Mouse (Mus musculus) liver, postnatal 0 days (tissue): ENCODE measurements at regions not wholly inside any gene's neighbourhood (a gene's known extent, or its start where the extent isn't known, plus 50 kb on each side); places are given as distances from the start of the nearest gene placed in this dataset.

Experiments
- ATAC-seq: fragments of 200-750 bp; cut with Nextera tagmentation; 2 replicates; pipeline ENCODE4 v1.8.0; 2017; ENCODE audit warnings: mild to moderate bottlenecking, moderate library complexity
- DNase-seq: peaks from one replicate; pipeline ENCODE4 v3.0.0-alpha.2; 2016
- H3K27ac ChIP-seq: fragments of 300-500 bp; sonication (generic); 2 replicates; pipeline ENCODE4 v1.5.1; 2014; ENCODE audit warnings: antibody characterized with exemption, moderate library complexity, mild to moderate bottlenecking, low read depth
- H3K27me3 ChIP-seq: fragments of 300-500 bp; sonication (generic); 2 replicates; pipeline ENCODE4 v1.6.1; 2014; ENCODE audit warnings: low read length, control low read depth, mixed read lengths; ENCODE audit not compliant: insufficient read depth
- H3K36me3 ChIP-seq: fragments of 300-500 bp; sonication (generic); replicated peaks from 2 replicates; pipeline ENCODE4 v1.6.1; 2014; ENCODE audit warnings: mild to moderate bottlenecking, control low read depth, low read length, moderate library complexity, mixed read lengths; ENCODE audit not compliant: insufficient read depth
- H3K4me1 ChIP-seq: fragments of 300-500 bp; sonication (generic); 2 replicates; pipeline ENCODE4 v1.6.1; 2014; ENCODE audit warnings: antibody characterized with exemption, mild to moderate bottlenecking, control low read depth; ENCODE audit not compliant: insufficient read depth
- H3K4me2 ChIP-seq: fragments of 300-500 bp; sonication (generic); 2 replicates; pipeline ENCODE4 v1.6.1; 2014; ENCODE audit warnings: low read depth, mild to moderate bottlenecking, low read length, moderate library complexity, mixed read lengths
- H3K4me3 ChIP-seq: fragments of 300-500 bp; sonication (generic); 2 replicates; pipeline ENCODE4 v1.5.1; 2014; ENCODE audit warnings: low read depth, low read length
- H3K9ac ChIP-seq: fragments of 300-500 bp; sonication (generic); replicated peaks from 2 replicates; pipeline ENCODE4 v1.6.1; 2014; ENCODE audit warnings: mild to moderate bottlenecking, moderate library complexity
- H3K9me3 ChIP-seq: fragments of 300-500 bp; sonication (generic); 2 replicates; pipeline ENCODE4 v1.6.1; 2016; ENCODE audit warnings: mild to moderate bottlenecking, control low read depth, low read length, mixed read lengths
- CTCF ChIP-seq: sonication (generic); IDR thresholded peaks from 2 replicates; pipeline ENCODE4 v1.5.1; 2016; ENCODE audit warnings: antibody characterized with exemption, low read depth
- EP300 ChIP-seq: IDR thresholded peaks from 2 replicates; pipeline ENCODE4 v1.6.1; 2016; ENCODE audit warnings: antibody characterized with exemption, low read depth, mild to moderate bottlenecking
- WGBS: fragments of 180-500 bp; shearing (Covaris S2); extraction: QIAGEN DNeasy Blood & Tissue Kit; methylation state at CpG from one replicate; pipeline ENCODE4 v1.1.7; 2014; ENCODE audit not compliant: insufficient replicate concordance; 5-methylcytosine and 5-hydroxymethylcytosine counted together

DNA sequence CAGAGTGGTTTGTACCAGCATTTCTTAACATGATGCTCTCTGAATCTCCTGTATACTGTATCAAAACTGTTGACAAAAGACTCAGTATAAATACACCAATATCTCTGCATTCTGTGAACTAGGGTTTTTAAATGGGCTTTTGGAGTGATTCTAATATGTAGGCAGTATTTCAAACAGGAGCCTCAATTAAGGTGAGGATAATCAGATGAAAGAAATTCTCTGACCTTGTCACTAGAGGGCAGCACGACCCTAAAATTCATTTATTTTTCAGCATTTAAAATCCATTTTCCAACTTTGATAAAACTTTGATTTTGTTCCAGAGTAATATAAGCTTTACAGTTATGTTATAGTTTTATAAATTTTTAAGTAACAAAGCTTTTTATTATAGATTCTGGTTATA lies 114.5 kb downstream of the Rfx6 start:
- no peak overlapping the region for H3K27ac ChIP-seq
- no peak for ATAC-seq
- no peak overlapping the region for H3K4me2 ChIP-seq
- H3K9me3 ChIP-seq = no peaks in the 10 kb centered on the region
- DNase-seq = no peak
- no peak overlapping the region for H3K9ac ChIP-seq
- no peaks in the 10 kb centered on the region for H3K4me1 ChIP-seq
- TF ChIP-seq EP300 (no peak), CTCF (peak; percentile 47)
- H3K27me3 ChIP-seq = no peaks in the 10 kb centered on the region
- no peaks in the 10 kb centered on the region for H3K36me3 ChIP-seq
- H3K4me3 ChIP-seq = no peak overlapping the region
- 0% methylated on average over 1 of the region's 1 CpGs for WGBS

DNA sequence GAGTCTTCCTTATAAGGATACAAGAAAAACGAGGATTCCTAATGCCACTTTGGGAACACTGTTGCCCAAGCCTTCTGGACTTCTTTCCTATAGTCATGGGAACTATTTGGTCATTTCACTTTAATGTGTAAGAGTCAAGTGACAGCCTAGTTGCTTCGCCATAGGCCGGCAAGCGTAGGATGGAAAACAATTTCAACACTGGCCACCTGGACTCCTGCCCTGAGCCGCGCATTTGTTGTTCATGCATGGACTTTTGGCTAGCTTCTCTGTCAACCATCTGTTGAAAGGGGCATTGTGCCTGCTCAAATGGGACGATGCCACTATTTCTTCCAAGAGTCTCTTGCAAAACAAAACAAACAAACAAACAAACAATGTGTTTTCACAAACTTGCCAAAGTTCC lies 116.3 kb downstream of the Rfx6 start:
- Histone ChIP-seq H3K9me3 (no peaks in the 10 kb centered on the region), H3K27me3 (no peaks in the 10 kb centered on the region), H3K36me3 (no peaks in the 10 kb centered on the region), H3K27ac (no peak overlapping the region), H3K9ac (no peak overlapping the region), H3K4me2 (no peak overlapping the region), H3K4me3 (no peak overlapping the region), H3K4me1 (no peaks in the 10 kb centered on the region)
- WGBS = 65% methylated on average over 7 of the region's 7 CpGs
- ATAC-seq = peak; percentile 96
- peak; percentile 61 for DNase-seq
- no peak for TF ChIP-seq EP300
- TF ChIP-seq CTCF = no peak

DNA sequence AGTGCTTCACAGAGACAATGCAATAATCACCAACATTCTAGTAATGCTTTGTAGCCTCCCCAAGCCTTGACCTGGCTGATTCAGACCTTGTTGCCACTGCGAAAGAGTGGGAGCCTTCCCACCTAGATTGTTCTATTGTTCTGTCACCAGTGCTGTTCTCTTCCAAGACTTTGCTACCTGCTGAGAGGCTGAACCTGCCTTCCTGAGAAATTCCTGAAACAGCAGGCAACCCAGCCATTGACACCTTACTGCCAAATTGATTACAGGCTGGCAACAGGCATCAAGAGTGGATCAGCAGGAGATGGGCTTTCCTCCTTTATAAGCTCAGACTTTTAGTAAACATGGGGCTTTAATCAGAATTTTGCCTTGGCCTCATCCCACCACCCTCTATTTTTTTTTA lies 139.1 kb downstream of the Rfx6 start:
- no peak overlapping the region for H3K4me3 ChIP-seq
- ATAC-seq (no peak), DNase-seq (no peak)
- no peaks in the 10 kb centered on the region for H3K4me1 ChIP-seq
- 74% methylated on average over 1 of the region's 1 CpGs for WGBS
- TF ChIP-seq EP300 (no peak), CTCF (no peak)
- H3K4me2 ChIP-seq = no peak overlapping the region
- H3K27ac ChIP-seq = no peak overlapping the region
- no peaks in the 10 kb centered on the region for H3K27me3 ChIP-seq
- H3K9me3 ChIP-seq = no peaks in the 10 kb centered on the region
- H3K36me3 ChIP-seq = no peaks in the 10 kb centered on the region
- no peak overlapping the region for H3K9ac ChIP-seq

DNA sequence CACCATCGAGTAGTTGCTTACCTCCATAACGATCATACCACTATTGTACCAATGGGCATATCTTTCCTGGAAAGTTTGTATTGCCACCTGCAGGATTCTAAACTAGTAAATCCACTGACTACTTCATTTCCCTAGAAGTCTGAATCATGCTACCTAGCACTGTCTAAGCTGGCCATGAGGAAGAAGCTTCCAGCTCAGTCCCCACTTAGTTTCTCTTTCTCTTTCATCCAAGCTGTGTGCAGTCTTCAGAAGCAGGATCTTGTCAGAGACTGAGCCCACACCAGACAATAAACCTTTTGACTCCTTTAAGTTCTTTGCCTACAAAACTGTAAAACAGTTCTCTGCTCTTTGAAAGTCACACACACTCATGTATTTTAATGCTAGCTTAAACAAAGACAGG lies 146.3 kb downstream of the Rfx6 start:
- no peak for ATAC-seq
- no peak overlapping the region for H3K9ac ChIP-seq
- WGBS = 75% methylated on average over 2 of the region's 2 CpGs
- no peak overlapping the region for H3K4me3 ChIP-seq
- no peaks in the 10 kb centered on the region for H3K36me3 ChIP-seq
- no peaks in the 10 kb centered on the region for H3K27me3 ChIP-seq
- no peak overlapping the region for H3K4me2 ChIP-seq
- no peaks in the 10 kb centered on the region for H3K4me1 ChIP-seq
- H3K9me3 ChIP-seq = no peaks in the 10 kb centered on the region
- TF ChIP-seq EP300 = no peak
- no peak for TF ChIP-seq CTCF
- no peak overlapping the region for H3K27ac ChIP-seq
- no peak for DNase-seq

DNA sequence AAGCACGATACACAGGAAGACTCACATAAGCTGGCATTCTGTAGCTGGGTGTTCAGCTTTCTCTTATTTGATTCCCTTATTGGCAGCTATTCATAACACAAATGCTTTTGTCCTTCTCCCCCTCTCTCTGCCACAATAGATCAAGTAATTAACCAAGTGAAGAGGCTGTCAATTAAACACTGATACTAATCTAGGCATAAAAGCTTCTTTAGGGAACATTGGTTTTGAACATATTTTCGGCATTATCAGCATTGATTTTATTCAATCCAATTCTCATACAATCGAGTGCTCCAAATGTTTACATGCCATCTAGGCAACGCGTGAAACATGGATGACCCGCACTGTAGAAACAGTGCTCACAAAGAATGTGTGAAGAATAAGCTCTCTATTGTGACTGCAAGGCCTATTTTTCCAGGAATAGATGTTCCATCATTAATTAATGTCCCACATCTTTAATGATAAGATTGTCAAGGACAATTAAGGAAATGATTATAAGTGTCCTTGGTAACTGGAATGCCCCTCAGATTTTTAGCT lies 148.9 kb downstream of the Rfx6 start:
- TF ChIP-seq CTCF (no peak), EP300 (no peak)
- Histone ChIP-seq H3K9ac (no peak overlapping the region), H3K9me3 (no peaks in the 10 kb centered on the region), H3K4me1 (no peaks in the 10 kb centered on the region), H3K4me3 (no peak overlapping the region), H3K36me3 (no peaks in the 10 kb centered on the region), H3K27me3 (no peaks in the 10 kb centered on the region), H3K4me2 (no peak overlapping the region), H3K27ac (no peak overlapping the region)
- WGBS = 80% methylated on average over 6 of the region's 6 CpGs
- DNase-seq (no peak), ATAC-seq (no peak)

DNA sequence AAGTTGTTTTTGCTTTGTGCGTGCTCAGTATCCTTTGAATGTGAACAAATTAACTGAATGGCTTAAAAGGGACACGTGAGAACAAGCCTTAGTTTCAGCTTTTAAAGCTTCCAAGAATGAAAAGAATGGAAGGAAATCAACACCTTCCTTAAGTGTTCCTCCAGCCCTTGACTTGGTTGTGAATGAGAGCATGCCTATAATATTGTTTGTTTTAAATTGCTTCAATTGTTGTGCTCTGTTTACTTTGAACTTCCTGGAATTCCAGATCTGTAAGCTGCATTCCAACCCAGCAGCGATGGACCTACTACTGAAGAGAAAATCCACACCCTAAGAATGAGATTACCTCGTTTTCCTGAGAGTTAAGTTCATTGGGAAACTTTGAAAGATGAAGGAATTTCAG lies 154.9 kb downstream of the Rfx6 start:
- Histone ChIP-seq H3K4me3 (no peak overlapping the region), H3K36me3 (no peaks in the 10 kb centered on the region), H3K9me3 (no peaks in the 10 kb centered on the region), H3K4me1 (no peaks in the 10 kb centered on the region), H3K27me3 (no peaks in the 10 kb centered on the region), H3K4me2 (no peak overlapping the region), H3K9ac (no peak overlapping the region), H3K27ac (no peak overlapping the region)
- no peak for TF ChIP-seq CTCF
- no peak for TF ChIP-seq EP300
- ATAC-seq (no peak), DNase-seq (no peak)
- WGBS = 30% methylated on average over 4 of the region's 4 CpGs

DNA sequence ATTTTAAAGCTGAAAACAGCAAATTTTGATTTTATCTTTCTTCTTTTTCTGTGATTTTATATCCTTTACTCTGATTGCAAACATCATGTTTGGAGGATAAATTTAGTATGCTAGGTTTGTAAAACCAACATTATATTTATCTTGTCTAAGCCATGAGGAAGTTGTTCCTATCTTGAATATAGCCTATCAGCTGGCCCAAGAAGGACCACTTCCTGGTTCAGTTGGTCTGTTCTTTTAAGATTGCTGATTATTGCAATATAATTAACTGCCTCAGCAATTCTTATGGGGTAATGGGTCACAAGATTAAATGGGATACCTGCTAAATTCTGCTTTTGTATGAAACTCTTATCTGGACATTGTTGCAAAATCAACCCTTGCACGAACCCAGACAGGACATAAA lies 165.5 kb downstream of the Rfx6 start:
- H3K9me3 ChIP-seq = no peaks in the 10 kb centered on the region
- DNase-seq (no peak), ATAC-seq (no peak)
- no peaks in the 10 kb centered on the region for H3K36me3 ChIP-seq
- no peak overlapping the region for H3K4me3 ChIP-seq
- no peak overlapping the region for H3K4me2 ChIP-seq
- no peak overlapping the region for H3K27ac ChIP-seq
- H3K9ac ChIP-seq = no peak overlapping the region
- H3K27me3 ChIP-seq = no peaks in the 10 kb centered on the region
- 36% methylated on average over 1 of the region's 1 CpGs for whole genome bisulfite sequencing
- TF ChIP-seq CTCF = no peak
- H3K4me1 ChIP-seq = no peaks in the 10 kb centered on the region
